Mouse (Mus musculus): ENCODE results near the gene Tmprss5. TPM values are rescaled to one million over a fixed set of nuclear protein-coding genes. Genes with fewer than 3 reads are reported as not detected.

Gene Tmprss5
- under 1 TPM; 0.50 to 0.51 TPM for total RNA-seq (2021)
- long read RNA-seq, experiment 1, partial matches to known transcripts: 1 of 1 reads
- long read RNA-seq, experiment 1, other reads (novel, unspliced or antisense): 0 of 1 reads
- long read RNA-seq, experiment 2, partial matches to known transcripts: 1 of 2 reads
- long read RNA-seq, experiment 2, other reads (novel, unspliced or antisense): 1 of 2 reads

DNA sequence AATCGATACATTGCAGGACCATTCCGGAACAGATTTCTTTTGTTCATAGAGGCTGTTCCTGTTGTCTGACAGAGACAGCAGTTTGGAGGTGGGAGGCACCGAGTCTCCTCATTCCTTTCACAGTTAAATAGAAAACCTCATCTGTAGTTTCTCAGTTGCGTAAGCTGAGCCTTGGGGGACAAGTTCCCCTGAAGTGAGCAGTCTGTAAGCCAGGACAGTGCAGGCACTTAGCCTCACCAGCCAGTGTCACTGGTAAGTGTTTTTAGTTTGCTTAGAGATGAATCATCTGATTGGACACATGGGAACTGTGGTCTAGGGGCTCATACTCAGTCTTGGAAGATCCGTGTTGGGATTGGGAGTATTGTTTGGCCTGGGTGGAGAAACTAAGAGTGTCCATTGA, at the start of gene Tmprss5:
Gene Tmprss5 (plus strand): TSS at position 154 of the 400 bp plus-strand sequence.
- DNase-seq (ENCODE audit: low spot score in 2 of 2): no peak

DNA sequence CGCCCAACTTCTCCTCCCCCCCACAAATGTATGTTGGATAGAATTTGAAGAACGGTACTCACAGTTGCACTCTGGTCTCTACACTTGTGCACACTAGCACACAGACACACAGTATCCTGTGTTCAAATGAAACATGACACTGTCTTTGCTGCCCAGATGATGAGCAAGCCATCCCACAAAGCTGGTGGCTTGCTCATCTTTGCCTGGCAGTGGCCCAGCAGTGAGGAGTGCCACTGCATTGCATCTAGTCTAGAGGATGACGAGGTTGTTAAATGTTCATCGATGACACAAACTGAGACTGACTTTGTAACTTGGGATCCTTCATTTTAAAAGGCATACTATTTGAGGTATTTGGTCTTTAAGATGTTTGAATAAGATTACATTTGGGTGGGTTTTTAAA, 46.3 kb upstream of the Tmprss5 start:
- no peak for DNase-seq (ENCODE audit: low spot score in 2 of 2)

GRCm38 (mm10) chr9:49050901-49051300, 30.2 kb upstream of the Tmprss5 start:
- DNase-seq (ENCODE audit: low spot score in 2 of 2): no peak

DNA sequence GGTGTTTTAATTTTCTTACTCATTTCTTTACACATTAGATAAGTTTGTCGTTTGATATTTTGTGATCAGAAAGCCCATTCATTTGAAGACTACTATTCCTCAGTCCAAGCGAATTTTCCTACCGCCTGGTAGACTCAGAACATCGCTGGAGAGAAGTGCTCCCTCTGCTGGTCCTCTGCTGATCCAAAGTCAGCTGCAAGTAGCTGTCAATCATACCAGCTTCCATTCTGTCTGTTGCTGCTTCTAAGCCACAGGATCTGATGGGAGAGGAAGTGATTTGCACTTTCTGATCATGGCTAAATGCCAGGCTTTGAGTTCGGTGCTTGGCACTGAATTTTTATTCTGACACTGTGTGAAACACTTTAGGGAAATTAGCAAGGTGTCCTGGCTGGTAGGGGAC, 29.7 kb upstream of the Tmprss5 start:
- DNase-seq (ENCODE audit: low spot score in 2 of 2): peak; percentile 38 to 50

DNA sequence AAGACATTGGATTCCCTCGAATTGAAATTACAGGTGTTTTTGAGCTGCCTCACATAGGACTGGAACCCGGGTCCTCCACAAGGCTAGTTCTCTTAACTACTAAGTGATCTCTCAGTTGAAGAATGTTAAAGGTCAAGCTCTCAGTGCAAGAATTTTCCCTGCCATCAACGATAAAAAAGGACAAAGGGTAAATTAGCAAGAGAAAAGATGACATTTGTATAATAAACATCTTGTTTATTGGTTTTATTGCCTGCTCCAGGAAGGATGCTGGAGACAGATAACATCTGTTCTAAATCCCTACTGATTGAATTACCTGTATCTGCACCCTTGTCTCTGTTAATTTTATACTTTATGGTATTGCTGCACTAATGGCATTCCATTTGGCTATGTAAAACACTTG, 27.0 kb upstream of the Tmprss5 start:
- no peak for DNase-seq (ENCODE audit: low spot score in 2 of 2)

- peak; percentile 86 to 87 for DNase-seq (ENCODE audit: low spot score in 2 of 2)
These were observed 25.5 kb upstream of the Tmprss5 start, which contains the start of gene Zw10 for GRCm38 (mm10) chr9:49055333-49056205. Zw10 (plus strand) TSS chr9:49055613.

DNA sequence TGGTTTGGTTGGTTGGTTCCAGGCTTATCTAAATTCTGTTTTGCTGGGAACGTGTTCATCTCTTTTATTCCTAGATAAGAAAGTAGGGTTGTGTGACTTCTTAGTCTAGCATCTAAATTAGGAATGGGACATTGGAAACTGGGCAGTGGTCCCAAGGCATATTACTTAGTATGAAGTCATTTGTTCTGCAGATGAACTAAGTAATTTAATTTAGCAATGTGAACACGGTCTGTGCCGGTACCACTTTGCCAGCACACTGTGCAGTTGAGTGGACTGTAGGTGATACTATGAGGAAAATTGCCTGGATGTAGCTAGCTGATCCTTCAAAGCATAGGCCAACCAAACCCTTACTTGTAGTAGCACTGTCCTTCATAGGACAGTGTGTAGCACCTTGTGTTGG, 4.2 kb upstream of the Tmprss5 start:
- DNase-seq (ENCODE audit: low spot score in 2 of 2): no peak

- DNase-seq (ENCODE audit: low spot score in 2 of 2): peak; percentile 61 to 69
These were observed 501 bp downstream of the Tmprss5 start for GRCm38 (mm10) chr9:49081561-49081960.

- DNase-seq (ENCODE audit: low spot score in 2 of 2): no peak
These were observed 6.3 kb downstream of the Tmprss5 start for GRCm38 (mm10) chr9:49087317-49087716.

DNA sequence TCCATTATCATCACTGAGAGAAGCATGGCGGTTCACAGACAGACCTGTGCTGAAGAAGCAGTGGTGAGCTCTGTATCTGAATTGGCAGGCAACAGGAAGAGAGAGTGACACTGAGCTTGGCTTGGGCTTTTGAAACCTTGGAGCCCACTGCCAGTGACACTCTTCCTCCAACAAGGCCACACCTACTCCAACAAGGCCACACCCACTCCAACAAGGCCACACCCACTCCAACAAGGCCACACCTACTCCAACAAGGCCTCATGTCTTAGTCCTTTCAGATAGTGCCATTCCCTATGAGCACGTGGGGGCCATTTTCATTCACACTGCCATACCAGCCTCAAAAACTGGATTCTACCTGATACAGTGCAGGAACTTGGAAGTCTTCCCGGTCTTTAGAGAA, 17.8 kb downstream of the Tmprss5 start:
- DNase-seq (ENCODE audit: low spot score in 2 of 2): no peak

GRCm38 (mm10) chr9:49102328-49102727, 21.3 kb downstream of the Tmprss5 start:
- no peak for DNase-seq (ENCODE audit: low spot score in 2 of 2)

DNA sequence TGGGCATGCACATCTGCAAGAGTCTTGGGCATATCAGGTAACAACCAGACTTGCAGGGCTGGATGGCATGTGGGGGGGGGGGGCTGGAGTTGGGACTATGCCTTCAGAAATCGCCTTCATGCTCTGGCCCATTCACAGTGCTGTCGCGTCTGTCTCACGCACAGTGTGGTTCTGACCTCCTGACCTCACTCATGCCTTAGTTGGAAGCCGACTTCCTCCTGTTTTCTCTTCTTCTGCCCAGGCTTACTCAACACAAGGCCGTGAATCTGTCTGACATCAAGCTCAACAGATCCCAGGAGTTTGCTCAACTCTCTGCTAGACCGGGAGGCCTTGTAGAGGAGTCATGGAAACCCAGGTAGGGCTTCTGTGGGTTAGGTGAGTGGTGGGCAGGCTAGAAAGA, 28.0 kb downstream of the Tmprss5 start:
- DNase-seq (ENCODE audit: low spot score in 2 of 2): no peak

GRCm38 (mm10) chr9:49110476-49111220, 29.6 kb downstream of the Tmprss5 start:
- DNase-seq (ENCODE audit: low spot score in 2 of 2): no peak

DNA sequence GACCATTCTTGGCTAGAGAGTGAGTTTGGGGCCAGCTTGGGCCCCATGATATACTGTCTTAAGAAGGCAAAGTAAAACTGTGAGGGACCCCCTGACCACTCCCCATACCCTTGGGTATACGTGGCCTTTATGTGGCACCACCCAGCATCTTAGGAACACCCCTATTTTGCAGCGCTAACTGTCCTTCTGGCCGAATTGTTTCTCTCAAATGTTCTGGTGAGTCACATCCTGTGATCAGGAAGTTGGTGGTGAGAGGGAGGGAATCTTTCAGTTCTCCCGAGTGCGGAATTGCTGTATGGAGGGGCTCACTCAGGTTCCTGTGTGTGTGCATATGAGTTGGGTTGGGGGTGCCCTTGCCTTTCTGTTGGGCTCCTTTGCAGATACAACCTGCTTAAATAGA, 30.2 kb downstream of the Tmprss5 start:
- DNase-seq (ENCODE audit: low spot score in 2 of 2): no peak

GRCm38 (mm10) chr9:49118271-49118825, 37.3 kb downstream of the Tmprss5 start:
- DNase-seq (ENCODE audit: low spot score in 2 of 2): no peak

DNA sequence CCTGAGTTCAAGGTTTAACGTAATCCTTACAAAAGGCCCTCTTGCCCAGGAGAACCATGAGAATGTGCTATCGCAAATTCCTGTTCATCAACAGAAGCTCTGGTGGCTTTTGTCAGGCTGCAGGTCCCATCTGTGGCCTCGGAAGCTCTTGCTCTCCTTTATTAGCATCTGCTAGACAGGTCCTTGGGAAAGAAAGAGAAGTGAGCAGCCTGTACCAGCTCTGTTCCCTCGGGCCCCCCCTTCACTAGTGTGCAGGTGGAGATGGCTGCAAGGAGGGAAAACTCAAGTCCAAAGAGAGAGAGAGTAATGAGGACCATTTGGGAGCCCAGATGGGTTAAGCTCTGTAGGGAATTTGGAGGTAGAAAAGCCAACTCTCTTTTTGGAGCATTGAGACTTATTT, 38.7 kb downstream of the Tmprss5 start:
- DNase-seq (ENCODE audit: low spot score in 2 of 2): no peak

- DNase-seq (ENCODE audit: low spot score in 2 of 2): no peak
These were observed 44.6 kb downstream of the Tmprss5 start for GRCm38 (mm10) chr9:49125706-49126105.

DNA sequence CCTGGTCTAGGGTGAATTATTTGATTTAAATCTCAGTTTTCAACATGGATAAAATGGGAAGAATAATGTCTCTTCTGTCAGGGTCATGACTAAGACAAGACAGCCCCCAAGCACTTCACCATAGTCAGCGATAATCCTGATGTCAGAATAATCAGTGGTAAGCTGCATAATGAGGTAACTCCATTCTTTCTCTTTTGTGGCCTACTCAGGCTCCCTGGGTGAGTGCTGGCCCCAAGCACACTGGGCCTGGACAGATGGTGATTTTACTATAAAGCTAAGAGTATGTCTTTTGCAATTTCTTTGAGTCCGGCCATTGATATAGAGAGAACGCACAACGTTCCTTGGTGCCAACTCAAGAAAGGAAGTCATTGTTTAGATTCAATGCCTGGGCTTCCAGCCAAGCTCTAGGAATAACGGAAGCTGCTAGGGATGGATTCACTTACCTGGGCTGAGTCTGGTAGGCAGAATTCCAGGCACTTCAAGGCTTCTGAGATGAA, 49.5 kb downstream of the Tmprss5 start:
- no peak for DNase-seq (ENCODE audit: low spot score in 2 of 2)

- DNase-seq (ENCODE audit: low spot score in 2 of 2): no peak
These were observed 62.8 kb downstream of the Tmprss5 start for GRCm38 (mm10) chr9:49143841-49144240.

- DNase-seq (ENCODE audit: low spot score in 2 of 2): no peak
These were observed 64.7 kb downstream of the Tmprss5 start for GRCm38 (mm10) chr9:49145776-49146175.

- no peak for DNase-seq (ENCODE audit: low spot score in 2 of 2)
These were observed 66.0 kb downstream of the Tmprss5 start for GRCm38 (mm10) chr9:49147031-49147430.
